Mouse (Mus musculus) liver, embryonic 13.5 days (tissue): ENCODE data around the gene Gm10944. TPM values are rescaled to one million over a fixed set of nuclear protein-coding genes. Genes with fewer than 3 reads are reported as not detected.

ENCODE experiments used
- ATAC-seq: fragments of 200-750 bp; cut with Nextera tagmentation; 2 replicates; pipeline ENCODE4 v1.8.0; 2017; ENCODE audit warnings: low read depth, mild to moderate bottlenecking, moderate number of reproducible peaks, moderate library complexity
- DNase-seq: peaks from one replicate; pipeline ENCODE4 v3.0.0; 2022
- H3K27ac ChIP-seq: fragments of 300-500 bp; sonication (generic); 2 replicates; pipeline ENCODE4 v1.5.1; 2015; ENCODE audit warnings: moderate library complexity, mild to moderate bottlenecking, inconsistent platforms
- H3K27me3 ChIP-seq: fragments of 300-500 bp; sonication (generic); 2 replicates; pipeline ENCODE4 v1.6.1; 2015; ENCODE audit warnings: mild to moderate bottlenecking, inconsistent platforms
- H3K36me3 ChIP-seq: fragments of 300-500 bp; sonication (generic); 2 replicates; pipeline ENCODE4 v1.6.1; 2015; ENCODE audit warnings: mild to moderate bottlenecking, inconsistent platforms
- H3K4me1 ChIP-seq: fragments of 300-500 bp; sonication (generic); replicated peaks from 2 replicates; pipeline ENCODE4 v1.6.1; 2015; ENCODE audit warnings: inconsistent platforms
- H3K4me2 ChIP-seq: fragments of 300-500 bp; sonication (generic); 2 replicates; pipeline ENCODE4 v1.6.1; 2015; ENCODE audit warnings: inconsistent platforms, mild to moderate bottlenecking, moderate library complexity
- H3K4me3 ChIP-seq: fragments of 300-500 bp; sonication (generic); replicated peaks from 2 replicates; pipeline ENCODE4 v1.5.1; 2015; ENCODE audit warnings: mild to moderate bottlenecking, inconsistent platforms
- H3K9ac ChIP-seq: fragments of 300-500 bp; sonication (generic); 2 replicates; pipeline ENCODE4 v1.6.1; 2015; ENCODE audit warnings: mild to moderate bottlenecking, inconsistent platforms
- H3K9me3 ChIP-seq: fragments of 300-500 bp; sonication (generic); replicated peaks from 2 replicates; pipeline ENCODE4 v1.6.1; 2016; ENCODE audit warnings: inconsistent platforms
- WGBS: fragments of 180-500 bp; shearing (Covaris S2); methylation state at CpG from one replicate; pipeline ENCODE4 v1.1.7; 2015; ENCODE audit not compliant: insufficient replicate concordance; 5-methylcytosine and 5-hydroxymethylcytosine counted together
- polyA plus RNA-seq: library from polyadenylated mRNA; unstranded; fragments of >200 nt; fragmentation: Nextera tagmentation; extraction: Ambion mirVana; gene quantifications from 2 replicates; pipeline ENCODE4 v1.2.1, GENCODE M21; 2015

Gene Gm10944
- polyA plus RNA-seq = not detected in 2 replicates

DNA sequence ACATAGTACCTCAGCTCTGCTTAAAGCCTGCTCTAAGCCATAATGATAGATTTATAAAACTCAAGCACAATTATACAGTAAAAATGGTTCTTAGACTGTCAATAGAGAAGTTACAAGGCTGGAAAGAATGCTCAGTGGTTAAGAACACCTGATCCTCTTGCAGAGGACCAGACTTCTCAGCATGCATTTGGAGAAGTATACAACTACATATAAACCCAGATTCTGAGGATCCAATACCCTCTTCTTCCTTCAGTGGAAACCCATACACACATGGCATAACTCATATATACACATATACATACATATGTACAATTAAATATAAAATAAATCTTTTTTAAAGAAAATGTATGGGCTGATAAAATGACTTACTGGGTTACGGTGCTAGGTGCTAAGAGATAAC is at the start of gene Gm10944:
TSS of gene Gm10944 (plus strand) at position 301 of the 400 bp plus-strand sequence.
- no peak for ATAC-seq
- WGBS = 72% methylated on average over 1 of the region's 1 CpGs

DNA sequence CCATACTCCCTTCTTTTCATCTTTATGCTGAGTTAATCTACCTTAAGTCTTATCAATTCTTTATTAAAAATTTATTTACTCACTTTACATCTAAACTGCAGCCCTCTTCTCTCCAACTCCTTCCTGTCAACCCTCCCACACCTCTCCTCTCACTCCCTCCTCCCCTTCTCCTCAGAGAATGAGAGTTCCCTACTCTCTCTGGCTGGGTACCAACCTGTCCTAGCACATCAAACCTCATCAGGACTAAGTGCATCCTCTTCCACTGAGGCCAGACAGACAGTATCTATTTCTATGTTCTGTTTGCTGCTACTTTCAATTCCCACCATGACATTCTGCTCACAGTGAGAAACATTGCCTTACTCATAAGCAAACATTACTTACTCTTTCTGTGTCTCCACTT is 25.2 kb upstream of the Gm10944 start:
- Histone ChIP-seq H3K4me1 (no peaks in the 10 kb centered on the region), H3K27ac (no peak overlapping the region), H3K9me3 (no peaks in the 10 kb centered on the region), H3K4me3 (no peak overlapping the region), H3K9ac (no peak overlapping the region), H3K27me3 (no peaks in the 10 kb centered on the region), H3K36me3 (no peaks in the 10 kb centered on the region), H3K4me2 (no peak overlapping the region)
- ATAC-seq (no peak), DNase-seq (no peak)

More for the DNA sequence above, at the start of gene Gm10944:
- H3K36me3 ChIP-seq = no peaks in the 10 kb centered on the region
- H3K4me2 ChIP-seq = no peak within 1 kb of the TSS
- no peak within 1 kb of the TSS for H3K4me3 ChIP-seq
- DNase-seq = no peak
- H3K9me3 ChIP-seq = no peaks in the 10 kb centered on the region
- no peak within 1 kb of the TSS for H3K27ac ChIP-seq
- no peak within 1 kb of the TSS for H3K9ac ChIP-seq
- H3K27me3 ChIP-seq = no peaks in the 10 kb centered on the region
- H3K4me1 ChIP-seq = no peaks in the 10 kb centered on the region

DNA sequence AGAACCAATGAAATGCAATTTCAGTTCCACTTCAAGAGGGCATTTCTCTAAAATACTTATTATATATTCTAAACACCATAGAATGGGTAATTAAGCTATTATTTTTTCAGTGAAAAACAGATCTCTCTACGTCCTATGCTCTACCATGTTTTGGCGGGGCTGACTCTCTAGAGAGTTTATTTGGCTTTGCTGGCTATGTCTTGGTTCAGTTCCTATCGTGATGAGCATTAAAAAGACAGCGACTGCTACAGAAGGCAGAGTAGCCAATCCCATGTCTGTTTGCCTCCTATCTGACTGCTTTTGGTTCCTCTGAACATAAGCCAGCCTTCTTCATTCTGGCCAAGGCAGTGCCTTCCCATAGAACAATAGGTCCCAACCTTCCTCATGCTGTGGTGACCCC is 24.5 kb upstream of the Gm10944 start:
- Histone ChIP-seq H3K9ac (no peak overlapping the region), H3K36me3 (no peaks in the 10 kb centered on the region), H3K27me3 (no peaks in the 10 kb centered on the region), H3K27ac (no peak overlapping the region), H3K4me2 (no peak overlapping the region), H3K4me3 (no peak overlapping the region), H3K9me3 (no peaks in the 10 kb centered on the region), H3K4me1 (no peaks in the 10 kb centered on the region)
- WGBS = 46% methylated on average over 4 of the region's 4 CpGs
- DNase-seq (no peak), ATAC-seq (no peak)

DNA sequence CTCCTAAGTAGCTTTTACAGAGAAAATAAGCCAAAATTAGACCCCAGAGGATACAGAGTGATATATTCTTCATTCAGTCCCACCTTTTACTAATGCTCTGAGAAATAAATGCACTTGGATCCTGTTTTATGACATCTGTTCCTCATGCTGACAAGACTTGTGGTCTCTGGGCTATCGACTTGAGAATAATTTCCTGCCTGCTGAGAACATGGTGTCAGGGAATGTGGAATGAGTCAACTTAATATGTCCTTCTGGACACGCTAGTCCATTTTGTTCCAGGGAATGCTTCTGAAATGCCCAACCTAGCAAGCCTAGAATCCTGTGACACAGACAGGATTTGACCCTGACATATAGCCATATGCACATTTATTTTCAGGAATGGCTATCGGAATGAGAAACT is 22.0 kb upstream of the Gm10944 start:
- Histone ChIP-seq H3K27ac (no peak overlapping the region), H3K4me2 (no peak overlapping the region), H3K36me3 (no peaks in the 10 kb centered on the region), H3K4me1 (no peaks in the 10 kb centered on the region), H3K9ac (no peak overlapping the region), H3K27me3 (no peaks in the 10 kb centered on the region), H3K9me3 (no peaks in the 10 kb centered on the region), H3K4me3 (no peak overlapping the region)
- DNase-seq (no peak), ATAC-seq (no peak)
- 58% methylated on average over 3 of the region's 3 CpGs for WGBS

DNA sequence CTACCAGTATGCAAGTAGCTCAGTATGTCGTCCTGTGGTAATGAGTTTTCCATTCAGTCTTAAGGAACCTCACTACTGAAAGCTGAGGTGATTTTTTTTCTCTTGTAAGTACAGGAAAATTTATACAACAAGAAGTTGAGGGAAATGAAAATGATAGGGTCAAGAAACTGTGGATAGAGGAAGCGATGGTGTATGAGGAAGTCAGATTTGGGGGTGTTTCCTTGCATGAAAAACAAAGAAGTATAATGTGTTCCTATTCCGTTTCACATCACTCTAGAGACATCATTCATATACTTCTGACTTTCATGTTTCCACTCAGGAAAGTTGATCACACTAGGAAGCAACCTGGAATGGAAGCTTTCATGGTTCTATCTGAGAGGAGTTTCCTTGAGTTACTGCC is 21.2 kb upstream of the Gm10944 start:
- ATAC-seq = no peak
- no peak for DNase-seq
- no peak overlapping the region for H3K9ac ChIP-seq
- no peak overlapping the region for H3K27ac ChIP-seq
- H3K27me3 ChIP-seq = no peaks in the 10 kb centered on the region
- no peaks in the 10 kb centered on the region for H3K9me3 ChIP-seq
- no peaks in the 10 kb centered on the region for H3K4me1 ChIP-seq
- H3K4me2 ChIP-seq = no peak overlapping the region
- WGBS = 45% methylated on average over 3 of the region's 3 CpGs
- H3K36me3 ChIP-seq = no peaks in the 10 kb centered on the region
- H3K4me3 ChIP-seq = no peak overlapping the region

DNA sequence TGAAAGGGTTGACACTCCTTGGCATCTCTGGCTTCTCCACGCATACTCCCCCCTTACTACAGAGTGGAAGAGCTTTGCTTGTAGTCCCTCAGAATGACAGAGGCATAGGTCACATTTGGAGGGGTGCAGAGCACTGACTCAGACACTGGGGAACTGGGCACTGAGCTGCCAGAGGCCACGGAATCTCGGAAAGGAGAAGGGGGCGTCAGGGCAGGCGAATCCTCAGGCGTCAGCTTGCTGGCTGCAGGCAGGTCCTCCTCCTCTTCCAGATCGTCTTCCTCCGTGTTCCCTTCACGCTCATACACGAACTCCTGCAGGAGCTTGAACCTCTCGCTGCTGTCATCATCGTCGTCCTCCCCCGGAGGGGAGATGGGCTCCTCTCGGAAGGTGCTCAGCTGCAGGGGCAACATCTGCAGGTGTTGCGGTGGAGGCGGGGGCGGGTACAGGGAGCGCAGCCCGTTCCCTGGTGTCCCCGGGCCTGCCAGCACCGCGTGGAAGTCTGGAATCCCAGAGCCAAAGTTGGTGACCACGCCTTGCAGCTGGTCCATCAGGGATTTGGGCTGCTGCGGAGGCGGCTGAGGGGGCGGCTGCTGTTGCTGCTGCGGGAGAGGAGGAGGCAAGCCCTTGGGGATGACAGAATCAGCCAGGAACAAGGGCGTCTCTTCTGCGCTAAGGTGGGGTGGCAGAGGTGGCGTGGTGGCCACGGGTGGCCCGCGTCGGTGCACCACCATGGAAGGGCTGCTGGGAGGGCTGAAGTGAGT is 7.9 kb downstream of the Gm10944 start:
- H3K4me2 ChIP-seq = peak overlapping the region; percentile 43
- H3K27ac ChIP-seq = no peak overlapping the region
- WGBS = 5% methylated on average over 35 of the region's 35 CpGs
- peaks cover 5% of the 10 kb centered on the region; the same call in 1 of the 2 replicates for H3K27me3 ChIP-seq
- DNase-seq (no peak), ATAC-seq (no peak)
- peak overlapping the region; percentile 19; the same call in 1 of the 2 replicates for H3K4me3 ChIP-seq
- no peak overlapping the region for H3K9ac ChIP-seq
- no peaks in the 10 kb centered on the region for H3K4me1 ChIP-seq
- H3K9me3 ChIP-seq = no peaks in the 10 kb centered on the region
- no peaks in the 10 kb centered on the region for H3K36me3 ChIP-seq

DNA sequence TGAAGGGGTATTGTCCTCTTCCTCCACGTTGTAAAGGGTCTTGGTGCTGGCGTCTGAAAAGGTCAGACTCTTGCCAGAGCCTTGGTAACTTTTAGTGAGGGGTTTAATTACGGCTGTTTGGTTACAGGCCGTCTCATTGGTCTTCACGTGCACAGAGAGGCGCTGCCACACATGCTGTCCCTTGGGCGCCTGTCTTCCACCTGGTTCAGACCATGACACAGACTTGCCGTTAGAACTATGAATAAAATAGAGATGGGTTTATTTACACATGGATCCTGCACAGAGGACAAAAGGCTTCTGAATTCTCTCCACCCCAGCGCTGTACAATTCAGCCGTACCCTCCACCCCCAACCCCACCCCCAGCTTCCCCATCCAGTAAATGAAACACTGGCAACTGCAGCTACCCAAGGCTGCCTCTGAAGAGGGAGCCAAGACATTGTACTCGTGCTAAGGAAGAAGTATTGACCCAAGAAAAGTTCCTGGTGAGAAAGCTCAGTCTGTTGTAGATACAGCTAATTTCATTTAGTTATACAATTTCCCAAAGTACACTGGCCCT is 8.6 kb downstream of the Gm10944 start:
- no peak overlapping the region for H3K4me3 ChIP-seq
- no peaks in the 10 kb centered on the region for H3K9me3 ChIP-seq
- WGBS = 23% methylated on average over 11 of the region's 11 CpGs
- no peak overlapping the region for H3K27ac ChIP-seq
- peak overlapping the region; percentile 43 for H3K4me2 ChIP-seq
- H3K9ac ChIP-seq = no peak overlapping the region
- no peaks in the 10 kb centered on the region for H3K36me3 ChIP-seq
- no peaks in the 10 kb centered on the region for H3K4me1 ChIP-seq
- H3K27me3 ChIP-seq = peaks cover 5% of the 10 kb centered on the region; the same call in 1 of the 2 replicates
- DNase-seq (no peak), ATAC-seq (no peak)

DNA sequence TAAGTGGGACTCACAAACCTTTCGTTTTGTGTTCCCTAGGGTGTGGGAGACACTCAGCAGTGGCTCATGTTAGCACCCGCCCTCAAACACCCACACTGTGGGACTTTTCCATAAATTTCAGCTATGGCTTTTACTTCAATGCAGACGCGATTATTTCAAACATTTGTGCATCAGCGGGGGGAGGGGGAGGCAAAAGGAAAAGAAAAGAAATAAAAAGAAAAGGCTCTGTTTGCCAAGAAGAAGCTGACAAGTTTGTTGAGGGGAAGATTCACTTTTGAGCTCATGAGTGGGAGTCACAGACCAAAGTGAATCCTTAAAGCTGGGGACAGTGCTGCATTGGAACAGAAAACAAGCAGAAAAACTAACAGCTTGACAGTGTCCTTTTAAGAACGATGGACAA is 16.3 kb downstream of the Gm10944 start:
- Histone ChIP-seq H3K4me2 (no peak overlapping the region), H3K9ac (no peak overlapping the region), H3K9me3 (no peaks in the 10 kb centered on the region), H3K4me3 (no peak overlapping the region), H3K36me3 (no peaks in the 10 kb centered on the region), H3K4me1 (no peaks in the 10 kb centered on the region), H3K27ac (no peak overlapping the region), H3K27me3 (no peaks in the 10 kb centered on the region)
- DNase-seq (no peak), ATAC-seq (no peak)
- 64% methylated on average over 6 of the region's 6 CpGs for WGBS

DNA sequence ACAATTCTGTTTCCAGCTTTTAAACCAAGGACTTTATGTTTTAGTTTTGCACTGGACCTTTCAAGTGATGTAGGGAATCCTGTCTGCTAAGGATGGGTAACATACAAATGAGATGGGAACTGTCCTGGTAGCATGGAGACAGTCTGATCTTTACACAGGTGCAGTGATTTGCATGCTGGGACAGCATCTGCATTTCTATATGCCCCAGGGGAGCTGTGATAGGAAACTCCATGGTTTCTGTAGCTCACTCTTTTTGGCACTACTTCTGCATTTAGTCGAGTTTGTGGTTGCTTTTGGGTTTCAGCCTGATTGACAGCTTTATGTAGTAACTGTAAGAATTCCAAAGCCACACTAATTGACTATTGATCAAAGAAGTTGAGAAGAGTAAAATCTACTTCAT is 19.8 kb downstream of the Gm10944 start:
- no peak for ATAC-seq
- Histone ChIP-seq H3K4me1 (no peaks in the 10 kb centered on the region), H3K27me3 (no peaks in the 10 kb centered on the region), H3K9me3 (no peaks in the 10 kb centered on the region), H3K4me2 (no peak overlapping the region), H3K27ac (no peak overlapping the region), H3K9ac (no peak overlapping the region), H3K36me3 (no peaks in the 10 kb centered on the region), H3K4me3 (no peak overlapping the region)
- no peak for DNase-seq
- WGBS = 3% methylated on average over 1 of the region's 1 CpGs

DNA sequence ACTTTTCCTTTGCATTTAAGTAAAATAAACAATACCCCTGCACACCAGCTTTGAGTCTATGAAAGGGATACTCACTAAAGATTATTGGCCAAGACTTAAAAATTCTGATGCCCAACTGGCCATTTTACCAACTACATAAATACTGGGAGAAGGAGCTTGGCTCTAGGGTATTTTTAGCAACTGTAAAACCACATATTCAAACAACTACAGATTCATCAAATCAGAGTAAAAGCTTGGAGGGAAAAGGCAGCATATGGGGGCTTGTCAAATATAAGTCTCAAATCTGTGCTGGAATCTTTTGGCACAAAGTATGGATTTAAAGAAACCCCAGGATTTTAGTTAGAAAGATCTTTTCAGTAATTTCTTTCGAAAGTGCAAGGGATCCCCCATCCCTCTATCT is 20.2 kb downstream of the Gm10944 start:
- H3K4me1 ChIP-seq = no peaks in the 10 kb centered on the region
- ATAC-seq (no peak), DNase-seq (no peak)
- H3K9me3 ChIP-seq = no peaks in the 10 kb centered on the region
- H3K27me3 ChIP-seq = no peaks in the 10 kb centered on the region
- WGBS = 45% methylated on average over 1 of the region's 1 CpGs
- H3K36me3 ChIP-seq = no peaks in the 10 kb centered on the region
- no peak overlapping the region for H3K9ac ChIP-seq
- no peak overlapping the region for H3K4me2 ChIP-seq
- no peak overlapping the region for H3K27ac ChIP-seq
- H3K4me3 ChIP-seq = no peak overlapping the region

DNA sequence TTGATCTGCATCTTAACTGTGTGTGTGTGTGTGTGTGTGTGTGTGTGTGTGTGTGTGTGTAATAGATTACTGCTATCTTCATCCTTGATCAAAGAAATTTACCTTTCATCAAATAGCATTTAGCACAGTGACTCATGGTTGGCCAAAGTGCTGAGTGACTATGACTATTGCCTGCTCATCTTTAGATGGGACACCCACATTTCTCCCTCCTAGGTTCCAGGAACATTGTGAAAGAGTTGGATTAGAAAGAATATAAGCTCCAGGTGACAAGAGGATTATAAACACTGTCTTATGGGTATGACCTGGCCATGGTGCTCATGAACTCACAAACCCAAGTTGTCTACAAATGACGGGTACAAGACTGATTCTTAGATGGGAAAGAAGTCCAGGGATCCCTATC is 26.9 kb downstream of the Gm10944 start:
- no peaks in the 10 kb centered on the region for H3K27me3 ChIP-seq
- no peak overlapping the region for H3K4me3 ChIP-seq
- H3K27ac ChIP-seq = no peak overlapping the region
- H3K4me1 ChIP-seq = no peaks in the 10 kb centered on the region
- no peaks in the 10 kb centered on the region for H3K9me3 ChIP-seq
- H3K36me3 ChIP-seq = no peaks in the 10 kb centered on the region
- no peak overlapping the region for H3K4me2 ChIP-seq
- no peak for DNase-seq
- no peak for ATAC-seq
- 42% methylated on average over 1 of the region's 1 CpGs for WGBS
- no peak overlapping the region for H3K9ac ChIP-seq

DNA sequence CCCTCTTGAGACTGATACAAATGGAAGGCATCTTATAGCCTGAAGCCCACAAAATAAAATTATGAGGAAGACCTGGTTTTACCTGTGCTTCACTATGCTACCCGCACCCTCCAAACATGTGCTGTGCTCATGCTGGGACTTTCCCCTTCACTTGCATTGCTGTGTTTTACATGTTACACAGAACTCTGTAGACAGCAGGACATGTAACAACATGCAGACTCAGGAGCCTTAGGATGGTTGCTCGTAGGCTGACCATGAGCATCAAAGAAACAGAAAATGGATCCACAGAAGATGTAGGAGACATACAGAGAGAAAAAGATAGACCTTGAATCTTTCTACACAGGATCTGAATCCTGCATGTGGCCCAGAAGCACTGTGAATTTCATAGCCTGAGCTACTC is 29.2 kb downstream of the Gm10944 start:
- Histone ChIP-seq H3K4me1 (no peaks in the 10 kb centered on the region), H3K27ac (no peak overlapping the region), H3K4me3 (no peak overlapping the region), H3K36me3 (no peaks in the 10 kb centered on the region), H3K9me3 (no peaks in the 10 kb centered on the region), H3K9ac (no peak overlapping the region), H3K4me2 (no peak overlapping the region), H3K27me3 (no peaks in the 10 kb centered on the region)
- DNase-seq (no peak), ATAC-seq (no peak)
- WGBS = 61% methylated on average over 2 of the region's 2 CpGs
